Mouse (Mus musculus) embryonic facial prominence, embryonic 12.5 days (tissue): ENCODE data around the gene Eef2kmt. TPM values are rescaled to one million over a fixed set of nuclear protein-coding genes. Genes with fewer than 3 reads are reported as not detected.

Experiments used
- ATAC-seq: fragments of 200-750 bp; cut with Nextera tagmentation; 2 replicates; pipeline ENCODE4 v1.8.0; 2017; ENCODE audit not compliant: insufficient number of reproducible peaks, insufficient read depth, low FRiP score, low TSS enrichment
- H3K27ac ChIP-seq: fragments of 300-500 bp; sonication (generic); 2 replicates; pipeline ENCODE4 v1.5.1; 2016; ENCODE audit warnings: mild to moderate bottlenecking
- H3K27me3 ChIP-seq: fragments of 300-500 bp; sonication (generic); 2 replicates; pipeline ENCODE4 v1.6.1; 2016; ENCODE audit warnings: mild to moderate bottlenecking, moderate library complexity
- H3K36me3 ChIP-seq: fragments of 300-500 bp; sonication (generic); 2 replicates; pipeline ENCODE4 v1.6.1; 2016; ENCODE audit warnings: mild to moderate bottlenecking
- H3K4me1 ChIP-seq: fragments of 300-500 bp; sonication (generic); 2 replicates; pipeline ENCODE4 v1.6.1; 2016
- H3K4me2 ChIP-seq: fragments of 300-500 bp; sonication (generic); replicated peaks from 2 replicates; pipeline ENCODE4 v1.6.1; 2016; ENCODE audit warnings: mild to moderate bottlenecking, moderate library complexity
- H3K4me3 ChIP-seq: fragments of 300-500 bp; sonication (generic); 2 replicates; pipeline ENCODE4 v1.5.1; 2016; ENCODE audit warnings: mild to moderate bottlenecking
- H3K9ac ChIP-seq: fragments of 300-500 bp; sonication (generic); 2 replicates; pipeline ENCODE4 v1.6.1; 2016; ENCODE audit warnings: mild to moderate bottlenecking, moderate library complexity
- H3K9me3 ChIP-seq: fragments of 300-500 bp; sonication (generic); 2 replicates; pipeline ENCODE4 v1.6.1; 2016; ENCODE audit warnings: mild to moderate bottlenecking, moderate library complexity
- WGBS: fragments of 180-500 bp; shearing (Covaris S2); methylation state at CpG from one replicate; pipeline ENCODE4 v1.1.7; 2016; 5-methylcytosine and 5-hydroxymethylcytosine counted together
- polyA plus RNA-seq: library from polyadenylated mRNA; unstranded; fragments of >200 nt; fragmentation: Nextera tagmentation; extraction: Ambion mirVana; gene quantifications from 2 replicates; pipeline ENCODE4 v1.2.1, GENCODE M21; 2016

The Eef2kmt gene
- 14.7 and 15.3 TPM in 2 replicates for polyA plus RNA-seq

DNA sequence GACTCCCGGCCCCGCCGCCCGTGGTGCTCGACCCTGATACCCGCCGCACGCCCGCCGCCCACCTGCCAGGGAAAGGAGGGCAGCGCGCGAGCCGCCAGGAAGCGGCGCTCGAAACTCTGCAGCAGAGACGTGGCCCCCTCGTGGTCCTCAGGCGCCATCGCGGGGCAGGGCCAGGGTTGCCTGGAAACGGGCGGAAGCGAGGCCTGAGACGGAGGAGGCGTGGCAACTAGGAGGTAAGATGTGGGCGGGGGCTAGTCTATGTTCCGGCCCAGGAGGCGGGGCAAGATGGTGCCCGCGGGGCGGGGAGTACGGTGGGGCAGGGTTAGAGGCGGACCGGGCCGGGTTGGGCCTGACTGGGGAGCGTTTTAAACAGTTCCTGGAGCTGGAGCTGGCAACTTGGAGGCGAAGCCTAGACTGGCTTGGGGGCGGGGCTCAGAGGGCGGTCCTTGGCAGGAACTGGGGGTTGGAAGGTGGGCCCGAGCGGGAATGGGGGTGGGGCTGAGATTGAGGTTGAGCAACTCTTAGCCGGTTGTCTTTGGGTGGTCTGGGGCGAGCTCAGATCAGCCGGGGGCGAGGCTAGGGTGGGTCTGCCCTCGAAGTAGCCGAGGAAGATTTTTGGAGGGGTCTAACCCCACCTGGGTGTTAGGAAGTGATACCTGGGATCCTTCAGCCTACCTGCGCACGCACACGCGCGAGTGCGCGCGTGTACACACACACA, at the start of gene Eef2kmt:
Gene Eef2kmt (minus strand): TSS at position 205 of the 718 bp plus-strand sequence.
- ATAC-seq, result peak; percentile 97
- Histone ChIP-seq H3K4me2 (peak within 1 kb of the TSS; percentile 72), H3K4me3 (peak within 1 kb of the TSS; percentile 59), H3K27me3 (no peaks in the 10 kb centered on the region), H3K27ac (peak within 1 kb of the TSS; percentile 73), H3K9me3 (no peaks in the 10 kb centered on the region), H3K4me1 (peaks cover 13% of the 10 kb centered on the region; the same call in 1 of the 2 replicates), H3K36me3 (no peaks in the 10 kb centered on the region), H3K9ac (peak within 1 kb of the TSS; percentile 63)
- WGBS, result under 1% methylated on average over 57 of the region's 57 CpGs

DNA sequence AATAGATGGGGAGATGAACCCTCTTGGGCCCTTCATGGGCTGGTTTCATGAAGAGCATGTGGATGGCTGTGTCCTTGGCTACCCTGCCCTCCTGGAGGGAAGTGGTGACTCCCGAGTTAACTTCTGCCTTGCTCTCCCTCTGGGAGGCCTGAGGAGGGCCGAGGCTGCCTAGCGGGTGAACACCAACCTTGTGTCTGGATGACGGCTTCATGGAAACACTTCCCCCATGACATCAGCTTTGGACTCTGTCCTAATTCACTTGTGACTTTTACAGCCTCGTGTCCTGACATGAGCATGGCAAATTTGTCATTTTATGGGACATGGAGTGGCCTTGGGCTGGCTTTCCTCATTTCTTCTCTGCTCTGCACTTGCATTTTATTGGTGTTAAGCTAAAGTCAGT, 39.5 kb upstream of the Eef2kmt start:
- no peaks in the 10 kb centered on the region for H3K9me3 ChIP-seq
- H3K4me3 ChIP-seq, result no peak overlapping the region
- no peak overlapping the region for H3K4me2 ChIP-seq
- no peaks in the 10 kb centered on the region for H3K36me3 ChIP-seq
- ATAC-seq, result no peak
- 77% methylated on average over 5 of the region's 5 CpGs for WGBS
- H3K4me1 ChIP-seq, result no peaks in the 10 kb centered on the region
- H3K27me3 ChIP-seq, result no peaks in the 10 kb centered on the region
- H3K9ac ChIP-seq, result no peak overlapping the region
- no peak overlapping the region for H3K27ac ChIP-seq

DNA sequence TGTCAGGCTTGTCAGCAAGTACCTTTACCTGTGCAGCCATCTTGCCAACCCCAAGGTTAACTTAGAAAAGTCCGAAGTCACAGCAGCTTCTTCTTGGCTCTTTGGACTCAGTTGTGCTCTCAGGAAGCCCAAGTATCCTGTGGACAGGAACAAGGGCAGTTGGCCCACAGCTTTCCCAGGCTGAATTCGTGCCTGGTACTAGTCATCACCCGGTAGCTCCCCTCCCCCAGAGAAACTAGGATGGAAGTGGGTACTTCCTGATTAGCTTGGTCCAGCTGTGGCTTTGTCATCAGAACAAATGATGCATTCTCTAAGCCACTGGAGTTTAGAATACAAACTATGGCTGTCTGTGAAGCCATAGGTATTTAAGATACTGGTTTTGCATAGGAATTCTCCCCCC, 29.6 kb upstream of the Eef2kmt start:
- no peaks in the 10 kb centered on the region for H3K9me3 ChIP-seq
- no peaks in the 10 kb centered on the region for H3K36me3 ChIP-seq
- 48% methylated on average over 3 of the region's 3 CpGs for WGBS
- H3K4me3 ChIP-seq, result no peak overlapping the region
- H3K27ac ChIP-seq, result no peak overlapping the region
- no peaks in the 10 kb centered on the region for H3K27me3 ChIP-seq
- no peaks in the 10 kb centered on the region; the same call in 1 of the 2 replicates for H3K4me1 ChIP-seq
- no peak for ATAC-seq
- no peak overlapping the region for H3K9ac ChIP-seq
- H3K4me2 ChIP-seq, result no peak overlapping the region

DNA sequence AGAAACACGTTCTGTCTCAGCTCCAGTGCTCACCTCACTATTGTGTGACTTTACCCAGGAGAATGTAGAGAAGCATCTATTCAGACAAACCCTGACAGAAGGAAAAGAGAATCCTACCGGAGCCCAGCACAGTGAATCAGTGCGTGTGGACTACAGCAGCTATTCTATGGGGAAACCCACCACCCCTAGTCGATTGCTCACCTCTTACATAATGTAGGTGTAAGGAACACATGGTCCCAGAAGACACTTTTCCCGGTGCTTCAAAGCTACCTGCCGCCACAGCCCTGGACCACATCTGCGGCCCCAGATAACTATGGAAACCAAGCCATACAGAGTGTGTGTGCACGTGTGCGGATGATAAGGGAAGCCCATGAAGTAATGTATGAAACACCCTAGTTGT, 26.9 kb upstream of the Eef2kmt start:
- Histone ChIP-seq H3K9ac (no peak overlapping the region), H3K4me3 (no peak overlapping the region), H3K9me3 (no peaks in the 10 kb centered on the region), H3K4me1 (no peaks in the 10 kb centered on the region; the same call in 1 of the 2 replicates), H3K27me3 (no peaks in the 10 kb centered on the region), H3K27ac (no peak overlapping the region), H3K4me2 (no peak overlapping the region), H3K36me3 (no peaks in the 10 kb centered on the region)
- ATAC-seq, result no peak
- whole genome bisulfite sequencing, result 89% methylated on average over 9 of the region's 9 CpGs

DNA sequence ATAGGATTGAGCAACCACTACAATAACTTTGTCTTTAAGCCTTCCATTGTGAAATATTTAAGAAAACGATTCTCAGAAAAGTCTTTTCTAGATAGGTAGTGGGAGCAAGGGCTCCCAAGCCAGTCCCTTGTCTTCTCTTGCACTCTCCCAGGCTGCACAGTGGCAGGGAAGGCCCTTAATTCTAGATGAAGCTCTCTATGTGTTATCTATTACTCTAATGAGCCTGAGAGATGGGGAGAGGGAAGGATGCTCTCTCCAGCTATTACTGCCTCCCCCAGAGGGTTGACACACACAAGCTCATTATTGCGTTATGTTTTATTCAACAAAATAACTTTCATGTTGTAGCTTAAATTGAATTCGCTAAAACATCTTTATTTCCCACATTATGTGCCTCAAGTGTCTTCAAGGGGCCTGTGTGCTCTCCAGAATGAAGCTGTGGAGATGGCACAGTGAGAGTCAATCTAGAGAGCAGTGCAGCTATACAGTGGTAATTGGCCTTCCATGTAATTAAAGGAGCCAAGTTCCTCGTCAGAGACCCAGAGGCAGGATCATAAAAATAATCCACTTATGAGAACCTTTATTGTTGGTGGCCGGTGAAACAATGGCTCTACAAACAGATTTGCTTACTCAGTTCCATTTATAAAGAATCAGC, 23.9 kb upstream of the Eef2kmt start:
- Histone ChIP-seq H3K36me3 (no peaks in the 10 kb centered on the region), H3K9ac (no peak overlapping the region), H3K27ac (no peak overlapping the region), H3K4me3 (no peak overlapping the region), H3K4me2 (no peak overlapping the region), H3K9me3 (no peaks in the 10 kb centered on the region), H3K27me3 (no peaks in the 10 kb centered on the region), H3K4me1 (no peaks in the 10 kb centered on the region; the same call in 1 of the 2 replicates)
- no peak for ATAC-seq
- WGBS, result 79% methylated on average over 5 of the region's 5 CpGs

DNA sequence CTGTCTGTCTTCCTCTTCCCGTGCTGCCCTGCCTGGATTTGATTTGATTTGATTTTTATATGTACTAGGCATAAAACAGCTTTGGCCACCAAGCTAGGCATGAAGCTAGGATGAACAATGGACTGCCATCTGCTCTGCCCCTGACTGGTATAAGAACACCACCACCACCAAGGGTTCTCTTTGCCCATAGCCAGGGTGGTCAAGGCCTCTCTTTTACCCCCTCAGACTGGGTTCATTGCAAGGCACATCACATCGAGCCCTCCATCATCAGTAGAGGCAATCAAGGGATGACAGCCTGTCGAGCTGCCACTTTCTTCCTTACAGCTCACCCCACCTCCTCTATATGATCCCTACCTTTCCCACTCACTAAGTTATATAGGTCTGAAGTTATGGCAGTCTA, 16.6 kb upstream of the Eef2kmt start:
- Histone ChIP-seq H3K4me1 (no peaks in the 10 kb centered on the region), H3K27ac (no peak overlapping the region), H3K36me3 (no peaks in the 10 kb centered on the region), H3K4me2 (no peak overlapping the region), H3K4me3 (no peak overlapping the region), H3K9me3 (no peaks in the 10 kb centered on the region), H3K9ac (no peak overlapping the region), H3K27me3 (no peaks in the 10 kb centered on the region)
- no peak for ATAC-seq
- 70% methylated on average over 3 of the region's 3 CpGs for WGBS

DNA sequence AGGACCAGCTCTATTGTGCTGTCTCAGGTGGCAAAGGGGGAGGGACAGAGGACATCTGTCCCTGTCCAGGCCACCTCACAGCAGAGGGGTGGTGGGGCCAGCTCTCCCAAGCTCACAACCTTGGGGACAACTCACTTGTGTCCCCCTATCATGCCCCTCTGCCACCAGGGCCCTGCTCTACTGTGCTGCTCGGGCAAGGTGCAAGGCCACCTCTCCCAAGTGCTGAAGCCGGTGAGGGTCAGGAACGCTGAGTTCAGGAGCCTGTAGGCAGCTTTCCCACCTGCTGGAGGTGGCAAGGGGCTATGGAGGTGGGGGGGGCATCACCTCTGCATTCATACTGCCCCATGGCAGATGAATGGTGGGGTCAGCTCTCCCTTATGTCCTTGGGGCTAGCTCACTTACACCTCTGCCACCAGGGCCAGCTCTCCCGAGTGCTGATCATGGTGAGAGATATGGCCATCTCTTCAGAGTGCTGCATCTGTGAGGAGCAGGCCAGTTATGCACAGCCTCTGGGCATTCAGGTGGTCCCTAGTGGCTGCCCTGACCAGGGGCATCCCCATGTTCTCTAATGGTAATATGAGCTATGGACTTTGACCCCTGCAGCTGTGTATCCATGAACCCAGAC, 15.7 kb upstream of the Eef2kmt start:
- 83% methylated on average over 4 of the region's 4 CpGs for WGBS
- no peak for ATAC-seq
- H3K9ac ChIP-seq, result no peak overlapping the region
- no peaks in the 10 kb centered on the region for H3K4me1 ChIP-seq
- H3K27me3 ChIP-seq, result no peaks in the 10 kb centered on the region
- H3K27ac ChIP-seq, result no peak overlapping the region
- no peaks in the 10 kb centered on the region for H3K9me3 ChIP-seq
- H3K4me3 ChIP-seq, result no peak overlapping the region
- H3K36me3 ChIP-seq, result no peaks in the 10 kb centered on the region
- no peak overlapping the region for H3K4me2 ChIP-seq

DNA sequence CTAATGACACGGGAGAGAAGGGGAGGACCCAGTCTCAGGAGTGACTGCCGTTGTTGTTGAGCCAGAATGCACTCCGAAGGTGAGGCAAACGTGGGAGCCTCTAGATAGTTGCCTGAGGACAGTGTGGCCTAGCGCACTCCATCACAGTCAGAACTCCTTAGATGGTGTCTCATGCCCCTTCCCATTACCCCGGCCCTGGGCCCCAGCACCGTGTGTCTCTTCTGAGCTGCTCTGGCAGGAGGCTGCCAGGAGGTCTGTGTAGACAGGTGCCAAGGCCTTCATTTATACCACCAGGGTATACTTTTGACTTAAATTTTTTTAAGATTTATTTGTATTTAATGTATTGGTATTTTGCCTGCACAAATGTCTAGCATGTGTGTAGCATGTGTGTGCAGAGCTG, 8.1 kb upstream of the Eef2kmt start:
- peaks cover 9% of the 10 kb centered on the region for H3K4me1 ChIP-seq
- no peak overlapping the region for H3K4me2 ChIP-seq
- no peaks in the 10 kb centered on the region for H3K9me3 ChIP-seq
- WGBS, result 75% methylated on average over 7 of the region's 7 CpGs
- no peaks in the 10 kb centered on the region for H3K36me3 ChIP-seq
- no peak overlapping the region for H3K4me3 ChIP-seq
- H3K27me3 ChIP-seq, result no peaks in the 10 kb centered on the region
- H3K9ac ChIP-seq, result no peak overlapping the region
- H3K27ac ChIP-seq, result peak overlapping the region; percentile 41; the same call in 1 of the 2 replicates
- ATAC-seq, result peak; percentile 60; the same call in 1 of the 2 replicates

DNA sequence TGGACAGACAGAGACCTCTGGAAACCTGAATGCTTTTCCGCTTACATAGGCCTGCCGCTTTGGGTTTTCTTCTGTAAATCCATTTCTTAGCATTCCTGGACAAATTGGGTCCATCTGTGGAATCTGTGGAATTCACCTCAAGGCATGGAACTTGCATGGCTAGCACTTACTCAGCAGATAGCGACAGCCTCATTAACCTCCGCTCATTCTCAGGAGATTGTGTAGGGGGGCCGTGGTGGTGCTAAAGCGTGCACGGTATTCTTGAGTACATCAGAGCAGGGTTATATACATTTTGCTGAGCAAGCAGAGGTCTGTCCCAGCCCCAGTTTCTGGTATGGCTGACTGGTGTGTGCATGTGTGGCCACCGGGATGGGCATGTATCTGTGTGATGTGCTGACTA, 7.4 kb upstream of the Eef2kmt start:
- Histone ChIP-seq H3K27ac (peak overlapping the region; percentile 41; the same call in 1 of the 2 replicates), H3K9ac (no peak overlapping the region), H3K4me2 (no peak overlapping the region), H3K27me3 (no peaks in the 10 kb centered on the region), H3K36me3 (no peaks in the 10 kb centered on the region), H3K4me3 (no peak overlapping the region), H3K4me1 (peaks cover 9% of the 10 kb centered on the region), H3K9me3 (no peaks in the 10 kb centered on the region)
- 18% methylated on average over 8 of the region's 8 CpGs for WGBS
- 0 out of 2 replicates have a peak, but pooled peaks have one; percentile 41 for ATAC-seq

DNA sequence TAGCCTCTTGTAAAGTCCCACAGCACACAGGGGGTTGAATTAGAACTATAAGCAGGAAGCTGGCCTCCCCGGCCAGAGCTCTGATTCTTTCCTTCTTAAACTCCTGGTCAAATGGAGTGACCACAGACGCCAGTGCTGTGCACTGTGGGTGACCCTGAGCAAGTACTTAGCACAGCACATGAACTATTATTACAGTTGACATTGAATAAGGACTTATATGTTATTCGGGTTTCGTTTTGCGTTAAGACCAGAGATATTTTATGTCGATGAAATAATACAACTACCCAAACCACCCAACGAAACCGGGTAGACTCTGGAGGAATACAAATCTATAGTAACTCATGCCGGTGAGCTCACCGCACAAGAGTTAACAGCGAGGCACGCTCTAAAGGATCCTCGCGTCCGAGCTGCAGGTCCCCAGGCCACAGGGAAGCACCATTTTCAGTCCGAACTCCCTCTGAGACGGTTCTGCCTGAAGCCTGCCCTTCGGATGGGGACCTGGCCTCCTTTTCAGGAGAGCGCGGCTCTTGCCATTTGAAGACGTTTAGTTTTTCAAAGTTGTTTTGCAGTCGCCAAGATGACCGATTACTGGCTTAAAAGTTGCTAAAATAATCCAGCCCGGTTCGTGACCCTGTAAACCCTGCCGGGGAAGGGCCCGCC, 572 bp downstream of the Eef2kmt start:
- H3K4me1 ChIP-seq, result peaks cover 13% of the 10 kb centered on the region; the same call in 1 of the 2 replicates
- 0 out of 2 replicates have a peak, but pooled peaks cover 3% of the 10 kb centered on the region for H3K36me3 ChIP-seq
- 1% methylated on average over 27 of the region's 27 CpGs for WGBS
- peak overlapping the region; percentile 72 for H3K4me2 ChIP-seq
- H3K9ac ChIP-seq, result peak overlapping the region; percentile 63
- peak overlapping the region; percentile 73 for H3K27ac ChIP-seq
- ATAC-seq, result no peak
- H3K4me3 ChIP-seq, result peak overlapping the region; percentile 59
- no peaks in the 10 kb centered on the region for H3K27me3 ChIP-seq
- H3K9me3 ChIP-seq, result no peaks in the 10 kb centered on the region

DNA sequence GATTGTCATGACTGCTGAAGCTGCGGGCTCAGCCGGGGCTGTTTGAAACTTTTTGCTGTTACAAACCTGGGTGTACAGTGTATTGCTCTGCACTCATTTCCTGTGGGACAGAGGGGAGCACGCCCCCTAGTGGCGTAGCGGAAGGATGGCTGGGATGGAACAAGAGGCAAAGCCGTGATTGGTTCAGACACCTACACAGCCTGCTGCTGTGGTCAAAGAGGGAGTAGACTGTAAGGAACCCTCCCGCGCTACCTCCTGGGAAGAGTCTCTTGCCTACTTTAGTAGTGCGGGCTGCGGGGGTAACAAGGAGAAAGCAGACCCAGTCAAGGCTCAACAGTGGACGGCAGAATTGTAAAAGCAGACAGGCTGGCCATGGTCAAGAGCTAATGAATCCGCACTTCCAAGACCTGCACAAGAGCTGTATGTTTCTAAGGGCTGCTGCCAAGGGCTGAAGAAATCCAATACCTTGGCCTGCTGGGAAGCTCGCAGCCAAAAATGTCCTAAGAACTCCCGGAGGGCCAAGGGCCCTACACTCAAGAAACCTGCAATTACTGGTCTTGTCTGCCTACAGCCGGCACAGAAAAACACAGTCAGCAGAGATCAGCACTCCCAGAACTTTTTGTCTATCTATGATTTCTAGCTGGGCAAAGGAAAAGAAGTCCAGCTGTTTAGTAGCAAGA, 1.3 kb downstream of the Eef2kmt start:
- 4% methylated on average over 15 of the region's 15 CpGs for WGBS
- ATAC-seq, result peak; percentile 36; the same call in 1 of the 2 replicates
- H3K27ac ChIP-seq, result peak overlapping the region; percentile 69

More for the DNA sequence above, 1.3 kb downstream of the Eef2kmt start:
- H3K4me3 ChIP-seq, result peak overlapping the region; percentile 59
- peak overlapping the region; percentile 17; the same call in 1 of the 2 replicates for H3K9ac ChIP-seq
- H3K9me3 ChIP-seq, result no peaks in the 10 kb centered on the region
- 0 out of 2 replicates have a peak, but pooled peaks cover 9% of the 10 kb centered on the region for H3K36me3 ChIP-seq
- no peaks in the 10 kb centered on the region for H3K27me3 ChIP-seq
- peak overlapping the region; percentile 72 for H3K4me2 ChIP-seq
- H3K4me1 ChIP-seq, result peaks cover 13% of the 10 kb centered on the region; the same call in 1 of the 2 replicates
